8 mouse cellular contexts compared by ENCODE assay signal in genomic region chr10:126169874-126170163, GRCm38 (mm10).
DNase-seq lines count a peak whose midpoint lies in the region; ATAC-seq and TF ChIP-seq lines count a peak whose summit lies in the region.

No protein-coding gene starts in this region.

- H3K4me2 ChIP-seq in liver, embryonic 12.5 days: no peak overlapping the region
- H3K4me2 ChIP-seq in midbrain, embryonic 15.5 days: no peak overlapping the region

- WGBS in liver, adult 2 months: 57% methylated on average over 5 of the region's 5 CpGs
- 52% methylated on average over 5 of the region's 5 CpGs for WGBS in liver, embryonic 12.5 days (ENCODE audit: insufficient replicate concordance)
- WGBS in midbrain, embryonic 15.5 days: 62% methylated on average over 5 of the region's 5 CpGs

- no peaks in the 10 kb centered on the region for H3K4me1 ChIP-seq in liver, adult 2 months (ENCODE audit: control insufficient read depth, insufficient read depth, low read length)
- H3K4me1 ChIP-seq in liver, embryonic 12.5 days: no peaks in the 10 kb centered on the region
- no peaks in the 10 kb centered on the region for H3K4me1 ChIP-seq in midbrain, embryonic 15.5 days

- DNase-seq in gastrocnemius, adult 18-20 months (ENCODE audit: low spot score): peak; percentile 48
- DNase-seq in gastrocnemius, postnatal 25 days: no peak
- peak; percentile 3 for DNase-seq in liver, adult 2 months (ENCODE audit: extremely low read depth, low read depth, low spot score)
- DNase-seq in adrenal gland, postnatal 25 days: peak; percentile 31
- peak; percentile 26 for DNase-seq in mesoderm, embryonic 11.5 days (ENCODE audit: low read depth, low spot score)

- no peaks in the 10 kb centered on the region for H3K36me3 ChIP-seq in liver, adult 2 months (ENCODE audit: control insufficient read depth, insufficient read depth, low read length)
- no peaks in the 10 kb centered on the region for H3K36me3 ChIP-seq in liver, embryonic 12.5 days
- H3K36me3 ChIP-seq in midbrain, embryonic 15.5 days (replicated peaks): no peaks in the 10 kb centered on the region

- no peak overlapping the region for H3K4me3 ChIP-seq in liver, adult 2 months (ENCODE audit: insufficient read depth, low read depth, low read length)
- H3K4me3 ChIP-seq in liver, embryonic 12.5 days: no peak overlapping the region
- H3K4me3 ChIP-seq in midbrain, embryonic 15.5 days: no peak overlapping the region

- ATAC-seq in liver, embryonic 12.5 days: no peak
- ATAC-seq in midbrain, embryonic 15.5 days (replicated peaks): no peak
- no peak; the same call in 1 of the 2 replicates for ATAC-seq in granulocyte monocyte progenitor cell, adult 5-6 weeks (replicated peaks; ENCODE audit: poor library complexity, severe bottlenecking)

- TF ChIP-seq CTCF in liver, adult 2 months (IDR thresholded peaks at IDR 0.05; ENCODE audit: low read depth, low read length): no peak

- no peak for TF ChIP-seq POLR2A in liver, adult 2 months (IDR thresholded peaks at IDR 0.05; ENCODE audit: extremely low read depth, insufficient read depth, low read length)

- no peaks in the 10 kb centered on the region for H3K9me3 ChIP-seq in liver, embryonic 12.5 days (replicated peaks)
- no peaks in the 10 kb centered on the region for H3K9me3 ChIP-seq in midbrain, embryonic 15.5 days

- no peak overlapping the region for H3K9ac ChIP-seq in liver, adult 2 months (ENCODE audit: low read depth, low read length)
- no peak overlapping the region for H3K9ac ChIP-seq in liver, embryonic 12.5 days
- no peak overlapping the region for H3K9ac ChIP-seq in midbrain, embryonic 15.5 days

- H3K27ac ChIP-seq in liver, adult 2 months (replicated peaks; ENCODE audit: insufficient read depth, low read depth, low read length): no peak overlapping the region
- H3K27ac ChIP-seq in liver, embryonic 12.5 days: no peak overlapping the region
- H3K27ac ChIP-seq in midbrain, embryonic 15.5 days: no peak overlapping the region

- no peaks in the 10 kb centered on the region for H3K79me2 ChIP-seq in liver, adult 2 months (ENCODE audit: control insufficient read depth, insufficient read depth, low read length)

- H3K27me3 ChIP-seq in liver, adult 2 months (ENCODE audit: control insufficient read depth, insufficient read depth, low read length): no peaks in the 10 kb centered on the region
- H3K27me3 ChIP-seq in liver, embryonic 12.5 days (replicated peaks): no peaks in the 10 kb centered on the region
- H3K27me3 ChIP-seq in midbrain, embryonic 15.5 days (replicated peaks): no peaks in the 10 kb centered on the region
